Mouse (Mus musculus) liver, embryonic 11.5 days (tissue): ENCODE measurements around the gene Il9. TPM values are rescaled to one million over a fixed set of nuclear protein-coding genes. Genes with fewer than 3 reads are reported as not detected.

Experiments
- ATAC-seq: fragments of 200-750 bp; cut with Nextera tagmentation; replicated peaks from 2 replicates; pipeline ENCODE4 v1.8.0; 2017; ENCODE audit warnings: moderate number of reproducible peaks, mild to moderate bottlenecking, moderate TSS enrichment, moderate library complexity; ENCODE audit not compliant: low FRiP score
- DNase-seq: peaks from one replicate; pipeline ENCODE4 v3.0.0-alpha.2; 2017; ENCODE audit warnings: low spot score
- H3K27ac ChIP-seq: fragments of 300-500 bp; sonication (generic); 2 replicates; pipeline ENCODE4 v1.5.1; 2014; ENCODE audit warnings: mild to moderate bottlenecking, low read depth, low read length, control low read depth
- H3K27me3 ChIP-seq: fragments of 300-500 bp; sonication (generic); replicated peaks from 2 replicates; pipeline ENCODE4 v1.6.1; 2014; ENCODE audit warnings: low read length, mixed read lengths; ENCODE audit not compliant: control insufficient read depth, insufficient read depth
- H3K36me3 ChIP-seq: fragments of 300-500 bp; sonication (generic); 2 replicates; pipeline ENCODE4 v1.6.1; 2014; ENCODE audit warnings: mild to moderate bottlenecking, low read length, moderate library complexity, mixed read lengths; ENCODE audit not compliant: control insufficient read depth, insufficient read depth
- H3K4me1 ChIP-seq: fragments of 300-500 bp; sonication (generic); replicated peaks from 2 replicates; pipeline ENCODE4 v1.6.1; 2014; ENCODE audit warnings: low read length, mixed read lengths; ENCODE audit not compliant: control insufficient read depth, insufficient read depth
- H3K4me2 ChIP-seq: fragments of 300-500 bp; sonication (generic); 2 replicates; pipeline ENCODE4 v1.6.1; 2014; ENCODE audit warnings: mild to moderate bottlenecking, control low read depth, moderate library complexity
- H3K4me3 ChIP-seq: fragments of 300-500 bp; sonication (generic); 2 replicates; pipeline ENCODE4 v1.5.1; 2014; ENCODE audit warnings: low read depth, low read length, control low read depth
- H3K9ac ChIP-seq: fragments of 300-500 bp; sonication (generic); 2 replicates; pipeline ENCODE4 v1.6.1; 2014; ENCODE audit warnings: low read depth, low read length, control low read depth
- H3K9me3 ChIP-seq: fragments of 300-500 bp; sonication (generic); 2 replicates; pipeline ENCODE4 v1.6.1; 2016; ENCODE audit warnings: low read length, inconsistent platforms, mixed read lengths; ENCODE audit not compliant: control insufficient read depth
- WGBS: fragments of 180-500 bp; shearing (Covaris S2); extraction: QIAGEN DNeasy Blood & Tissue Kit; methylation state at CpG from one replicate; pipeline ENCODE4 v1.1.7; 2014; 5-methylcytosine and 5-hydroxymethylcytosine counted together
- polyA plus RNA-seq: library from polyadenylated mRNA; unstranded; fragments of >200 nt; fragmentation: Nextera tagmentation; extraction: Ambion mirVana; gene quantifications from 2 replicates; pipeline ENCODE4 v1.2.1, GENCODE M21; 2014

Il9 gene
- polyA plus RNA-seq, result not detected in 2 replicates

DNA sequence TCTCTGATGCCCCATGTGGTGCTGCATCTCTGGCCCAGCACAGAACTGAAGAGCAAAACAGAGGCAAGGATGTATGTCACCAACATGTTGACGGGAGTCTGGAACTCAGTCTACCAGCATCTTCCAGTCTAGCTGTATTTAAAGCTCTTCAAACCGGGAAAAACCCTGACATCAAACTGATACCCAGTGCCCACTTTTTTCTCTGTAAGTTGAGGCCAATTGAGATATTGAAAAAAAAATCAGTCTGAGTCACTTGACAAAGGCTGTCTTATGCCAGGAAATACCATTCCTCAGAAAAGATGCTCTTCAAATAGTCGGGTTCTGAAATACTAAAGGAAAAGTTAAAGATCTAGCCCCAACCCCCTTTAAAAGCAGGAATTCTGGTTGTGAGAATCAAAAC is at the start of gene Il9:
Gene Il9 (minus strand): TSS at position 101 of the 400 bp plus-strand sequence.
- H3K9me3 ChIP-seq, result no peaks in the 10 kb centered on the region
- no peak within 1 kb of the TSS for H3K4me3 ChIP-seq
- ATAC-seq (no peak), DNase-seq (no peak)
- no peak within 1 kb of the TSS for H3K4me2 ChIP-seq
- no peak within 1 kb of the TSS for H3K9ac ChIP-seq
- WGBS, result 73% methylated on average over 3 of the region's 3 CpGs
- H3K36me3 ChIP-seq, result no peaks in the 10 kb centered on the region
- H3K27me3 ChIP-seq, result no peaks in the 10 kb centered on the region
- no peaks in the 10 kb centered on the region for H3K4me1 ChIP-seq
- H3K27ac ChIP-seq, result no peak within 1 kb of the TSS

DNA sequence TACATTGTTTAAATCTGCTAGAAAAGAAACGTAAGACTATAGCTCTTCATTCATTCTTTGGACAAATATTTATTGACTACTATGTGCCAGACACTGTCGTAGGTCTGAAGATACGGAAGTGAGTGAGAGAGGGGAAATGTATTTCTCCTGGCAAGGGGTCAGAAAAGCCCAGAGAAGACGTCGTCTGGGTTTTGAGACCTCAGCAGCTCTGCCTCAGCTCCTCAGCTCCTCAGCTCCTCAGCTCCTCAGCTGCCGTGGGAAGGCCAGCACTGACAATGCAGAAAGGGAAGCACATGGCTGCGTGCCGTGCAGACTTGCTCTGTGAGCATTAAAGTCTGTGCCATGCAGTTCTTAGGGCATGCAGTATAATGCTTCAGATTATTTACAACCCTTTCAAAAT is 47.6 kb upstream of the Il9 start:
- Histone ChIP-seq H3K9ac (no peak overlapping the region), H3K27me3 (no peaks in the 10 kb centered on the region), H3K4me3 (no peak overlapping the region), H3K4me1 (no peaks in the 10 kb centered on the region), H3K27ac (no peak overlapping the region), H3K36me3 (no peaks in the 10 kb centered on the region), H3K9me3 (no peaks in the 10 kb centered on the region), H3K4me2 (no peak overlapping the region)
- DNase-seq, result peak; percentile 17
- 49% methylated on average over 8 of the region's 8 CpGs for WGBS
- no peak for ATAC-seq

DNA sequence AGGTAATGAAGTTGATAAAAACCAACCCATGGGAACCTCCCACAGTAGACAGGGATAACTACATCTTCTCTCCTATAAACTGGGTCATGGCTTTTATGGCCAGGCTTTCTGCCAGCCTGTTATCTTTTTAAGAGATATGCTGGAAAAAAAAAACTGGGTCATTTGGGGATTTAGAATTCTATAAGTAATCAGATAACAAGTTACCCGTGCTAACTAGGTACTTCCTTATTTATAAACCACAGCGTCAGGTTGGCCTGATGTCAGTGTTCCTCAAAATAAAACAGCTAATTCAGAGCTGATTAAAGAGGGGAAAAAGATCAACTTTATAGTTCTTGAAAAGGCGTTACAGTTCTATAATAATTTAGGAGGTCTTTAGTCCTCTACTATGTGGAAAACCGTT is 47.0 kb upstream of the Il9 start:
- Histone ChIP-seq H3K4me1 (no peaks in the 10 kb centered on the region), H3K27ac (no peak overlapping the region), H3K9ac (no peak overlapping the region), H3K4me2 (no peak overlapping the region), H3K4me3 (no peak overlapping the region), H3K27me3 (no peaks in the 10 kb centered on the region), H3K36me3 (no peaks in the 10 kb centered on the region), H3K9me3 (no peaks in the 10 kb centered on the region)
- no peak for DNase-seq
- WGBS, result 54% methylated on average over 4 of the region's 4 CpGs
- ATAC-seq, result no peak

DNA sequence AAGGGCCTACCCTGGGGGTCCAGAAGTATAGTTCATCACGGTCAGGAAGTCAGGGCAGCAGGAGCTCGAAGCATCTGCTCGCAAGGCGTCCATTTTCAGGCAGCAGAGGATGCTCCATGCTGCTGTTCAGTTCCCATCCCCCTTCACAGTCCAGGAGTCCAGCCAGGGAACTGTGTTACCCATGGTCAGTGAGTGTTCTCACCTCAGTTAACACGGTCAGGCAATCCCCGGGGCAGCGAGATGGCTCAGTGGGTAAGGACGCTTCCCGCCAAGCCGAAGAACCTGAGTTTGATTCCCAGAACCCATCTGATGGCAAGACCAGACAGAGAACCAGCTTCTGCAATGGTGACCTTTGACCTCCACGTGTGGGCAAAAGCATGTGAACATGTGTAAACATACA is 46.2 kb upstream of the Il9 start:
- no peak for ATAC-seq
- WGBS, result 91% methylated on average over 11 of the region's 11 CpGs

DNA sequence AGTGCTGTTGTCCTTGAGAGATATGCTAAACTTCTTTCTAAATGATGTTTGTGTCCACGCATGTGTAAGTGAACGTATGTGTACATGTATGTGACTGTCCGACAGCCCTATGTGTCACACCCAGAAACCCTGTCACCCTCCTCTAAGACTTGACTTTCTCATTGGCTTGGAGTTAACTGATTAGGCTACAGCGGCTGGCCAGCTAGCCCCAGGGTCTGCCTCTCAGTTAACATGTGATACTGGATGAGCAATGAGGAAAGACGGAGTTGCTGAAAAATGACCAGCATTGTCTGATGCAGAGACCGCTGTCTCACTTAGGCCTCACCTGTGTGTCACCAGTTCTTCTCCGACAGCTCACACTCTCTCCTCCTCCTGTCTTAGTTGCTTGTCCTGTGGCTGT is 45.8 kb upstream of the Il9 start:
- no peaks in the 10 kb centered on the region for H3K9me3 ChIP-seq
- no peak overlapping the region for H3K9ac ChIP-seq
- DNase-seq, result no peak
- no peak overlapping the region for H3K4me3 ChIP-seq
- no peaks in the 10 kb centered on the region for H3K36me3 ChIP-seq
- H3K27ac ChIP-seq, result no peak overlapping the region
- no peak overlapping the region for H3K4me2 ChIP-seq
- no peaks in the 10 kb centered on the region for H3K27me3 ChIP-seq
- 90% methylated on average over 7 of the region's 7 CpGs for WGBS
- ATAC-seq, result no peak
- no peaks in the 10 kb centered on the region for H3K4me1 ChIP-seq

More for the DNA sequence above, 46.2 kb upstream of the Il9 start:
- Histone ChIP-seq H3K9me3 (no peaks in the 10 kb centered on the region), H3K27me3 (no peaks in the 10 kb centered on the region), H3K27ac (no peak overlapping the region), H3K9ac (no peak overlapping the region), H3K4me2 (no peak overlapping the region), H3K36me3 (no peaks in the 10 kb centered on the region), H3K4me1 (no peaks in the 10 kb centered on the region), H3K4me3 (no peak overlapping the region)
- no peak for DNase-seq

DNA sequence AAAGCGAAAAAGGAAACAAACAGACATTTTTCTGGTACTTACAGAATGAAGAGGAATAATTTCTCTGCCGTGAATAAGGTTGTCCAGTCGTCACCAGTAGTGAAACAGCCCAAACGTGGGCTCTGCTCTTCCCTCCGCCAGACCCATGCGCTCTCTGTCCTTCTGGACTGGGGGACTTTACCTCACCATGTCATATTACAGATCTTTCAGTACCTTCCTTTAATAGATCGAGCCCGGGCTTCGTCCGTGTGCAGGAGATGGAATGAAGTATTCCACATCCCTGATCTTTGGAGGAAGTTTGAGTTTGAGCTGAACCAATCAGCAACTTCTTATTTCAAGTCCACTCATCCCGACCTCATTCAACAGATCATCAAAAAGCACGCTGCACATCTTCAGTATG is 44.8 kb upstream of the Il9 start:
- WGBS, result 75% methylated on average over 12 of the region's 12 CpGs
- no peak for ATAC-seq
- H3K9me3 ChIP-seq, result no peaks in the 10 kb centered on the region
- H3K36me3 ChIP-seq, result no peaks in the 10 kb centered on the region
- no peak overlapping the region for H3K4me3 ChIP-seq
- no peaks in the 10 kb centered on the region for H3K4me1 ChIP-seq
- no peak overlapping the region for H3K4me2 ChIP-seq
- no peaks in the 10 kb centered on the region for H3K27me3 ChIP-seq
- no peak overlapping the region for H3K9ac ChIP-seq
- no peak overlapping the region for H3K27ac ChIP-seq
- no peak for DNase-seq

DNA sequence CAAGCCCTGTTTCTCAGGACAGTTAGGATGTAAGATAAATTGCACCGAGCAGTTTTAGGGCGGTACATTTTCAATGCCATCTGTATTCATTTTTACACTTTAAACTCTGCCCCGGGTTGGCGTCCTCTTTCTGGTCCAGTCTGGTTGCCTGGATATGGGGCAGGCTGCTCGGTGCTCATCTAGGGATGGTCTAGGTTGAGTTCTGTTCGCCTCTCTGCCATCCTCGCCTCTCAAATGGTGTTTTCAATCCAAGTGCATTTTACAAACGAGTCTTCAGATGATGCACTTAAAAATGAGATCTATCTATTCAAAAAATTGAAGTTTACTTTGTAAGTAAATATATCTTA is 40.7 kb upstream of the Il9 start:
- H3K9me3 ChIP-seq, result no peaks in the 10 kb centered on the region
- no peaks in the 10 kb centered on the region for H3K36me3 ChIP-seq
- H3K27ac ChIP-seq, result no peak overlapping the region
- peak overlapping the region; percentile 97 for H3K4me2 ChIP-seq
- peak overlapping the region; percentile 66 for H3K9ac ChIP-seq
- H3K27me3 ChIP-seq, result no peaks in the 10 kb centered on the region
- no peaks in the 10 kb centered on the region for H3K4me1 ChIP-seq
- H3K4me3 ChIP-seq, result peak overlapping the region; percentile 56
- 7% methylated on average over 8 of the region's 8 CpGs for WGBS
- DNase-seq, result no peak
- ATAC-seq, result no peak

DNA sequence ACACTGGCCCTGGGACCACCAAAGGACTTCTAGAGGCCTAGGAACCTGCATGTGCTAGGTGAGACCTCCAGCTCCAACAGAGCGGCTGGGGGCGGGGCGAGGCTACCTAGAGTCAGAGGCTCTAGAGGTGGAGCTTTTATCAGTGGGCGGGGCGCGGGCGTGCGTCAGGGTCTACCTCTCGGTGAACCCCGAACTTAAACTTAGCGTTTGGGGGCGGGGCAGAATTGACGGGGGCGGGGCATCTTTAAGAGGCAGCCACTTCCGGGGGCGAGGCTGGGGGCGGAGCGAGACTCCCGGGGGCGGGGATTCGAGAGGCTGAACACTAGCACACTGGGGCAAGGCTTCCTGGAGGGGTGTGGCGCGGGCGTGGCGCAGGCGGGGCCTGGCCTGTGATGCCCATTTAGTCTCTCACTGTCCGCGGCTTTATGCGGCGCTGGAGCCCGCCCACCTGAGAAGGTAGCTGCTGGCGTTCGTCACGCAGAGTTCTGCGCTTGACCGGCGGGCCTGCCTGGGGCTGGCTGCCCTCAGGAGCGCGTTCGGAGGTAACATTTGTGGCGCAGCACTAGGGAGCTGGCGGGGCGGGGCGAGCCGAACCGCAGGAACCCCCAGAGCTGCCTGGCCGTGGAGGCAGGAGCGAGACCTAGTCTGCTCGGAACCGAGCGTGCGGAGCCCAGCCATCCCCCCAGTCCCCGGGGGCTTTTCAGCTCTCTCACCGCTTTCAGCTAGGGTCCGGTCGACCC is 40.2 kb upstream of the Il9 start, which contains the start of gene Fbxl21:
Gene Fbxl21 (plus strand): TSS at position 392 of the 740 bp plus-strand sequence.
- ATAC-seq (peak; percentile 98), DNase-seq (peak; percentile 98)
- no peaks in the 10 kb centered on the region for H3K36me3 ChIP-seq
- H3K9ac ChIP-seq, result peak within 1 kb of the TSS; percentile 66
- WGBS, result 2% methylated on average over 56 of the region's 56 CpGs
- H3K4me1 ChIP-seq, result no peaks in the 10 kb centered on the region
- no peaks in the 10 kb centered on the region for H3K27me3 ChIP-seq
- peak within 1 kb of the TSS; percentile 56 for H3K4me3 ChIP-seq
- H3K27ac ChIP-seq, result no peak within 1 kb of the TSS
- no peaks in the 10 kb centered on the region for H3K9me3 ChIP-seq
- peak within 1 kb of the TSS; percentile 97 for H3K4me2 ChIP-seq

DNA sequence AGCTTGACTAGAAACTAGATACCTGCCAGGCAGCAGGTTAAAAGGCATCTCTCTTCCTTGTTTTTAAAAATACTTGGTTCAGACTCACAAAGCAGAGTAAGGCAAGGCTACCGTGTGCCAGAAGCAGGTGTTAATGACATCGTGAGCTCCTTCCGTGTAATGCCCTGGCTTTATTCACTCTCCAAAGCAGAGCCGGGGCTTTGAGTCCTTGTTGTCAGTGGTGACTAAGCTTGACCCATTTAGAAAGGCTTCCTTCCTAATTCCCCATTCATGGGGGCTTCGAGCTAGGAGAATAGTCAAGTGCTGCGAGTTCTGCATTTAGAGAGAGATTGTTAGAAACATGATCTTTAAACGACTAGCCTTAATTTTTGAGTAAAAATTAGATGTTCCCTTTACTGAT is 34.8 kb upstream of the Il9 start:
- Histone ChIP-seq H3K9me3 (no peaks in the 10 kb centered on the region), H3K9ac (no peak overlapping the region), H3K36me3 (no peaks in the 10 kb centered on the region), H3K4me1 (no peaks in the 10 kb centered on the region), H3K27me3 (no peaks in the 10 kb centered on the region), H3K4me2 (no peak overlapping the region), H3K4me3 (no peak overlapping the region), H3K27ac (no peak overlapping the region)
- 58% methylated on average over 7 of the region's 7 CpGs for WGBS
- DNase-seq, result no peak
- no peak for ATAC-seq
